In the genomic region with DNA sequence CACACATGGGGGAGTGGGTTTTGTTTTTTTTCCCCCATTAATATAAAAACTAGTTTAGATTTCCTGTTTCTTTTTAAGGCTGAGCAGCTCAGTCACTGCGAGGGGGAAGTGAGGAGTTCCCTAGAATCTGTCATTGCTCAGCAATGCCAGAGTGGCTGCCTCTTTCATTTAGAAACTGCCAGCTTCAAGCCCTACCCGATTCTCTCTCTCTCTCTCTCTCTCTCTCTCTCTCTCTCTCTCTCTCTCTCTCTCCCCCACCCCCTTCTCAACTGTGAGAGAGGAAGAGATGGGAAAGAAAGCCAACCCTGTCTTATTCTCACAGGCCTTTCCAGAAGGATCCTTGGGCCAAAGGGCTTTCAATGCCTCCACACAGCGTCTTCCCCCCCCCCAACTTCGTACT, we compare ENCODE assay signal across 8 mouse cellular contexts. TPM values are rescaled to one million over a fixed set of nuclear protein-coding genes. Genes with fewer than 3 reads are reported as not detected.
DNase-seq lines count a peak whose midpoint lies in the region; ATAC-seq and TF ChIP-seq lines count a peak whose summit lies in the region.

No protein-coding gene starts in this region.

- ATAC-seq in heart, postnatal 0 days (ENCODE audit: insufficient read depth, low read depth), result no peak
- peak; percentile 18 to 24; a peak in 2 of 4 replicates for ATAC-seq in hematopoietic stem cell, adult 5-6 weeks (replicated peaks in 1 of 2; ENCODE audit: insufficient read depth in 1 of 2, low FRiP score in 2 of 2, low TSS enrichment in 1 of 2, low read depth in 1 of 2, poor library complexity in 2 of 2, severe bottlenecking in 2 of 2)

- peak overlapping the region; percentile 61 for H3K4me3 ChIP-seq in heart, postnatal 0 days (ENCODE audit: low read depth, low read length)
- H3K4me3 ChIP-seq in megakaryocyte, embryonic 14.5 days (replicated peaks), result peak overlapping the region; percentile 95

- 2% methylated on average over 3 of the region's 4 CpGs for WGBS in heart, postnatal 0 days

- DNase-seq in heart, postnatal 0 days (ENCODE audit: low spot score), result no peak
- DNase-seq in heart, postnatal 4 days, result no peak
- DNase-seq in MN1 (ENCODE audit: low spot score), result peak; percentile 29
- no peak for DNase-seq in frontal cortex, postnatal 25 days (ENCODE audit: low spot score in 2 of 2)
- DNase-seq in cerebellum, adult 9-11 months, result no peak
- no peak for DNase-seq in layer of hippocampus, adult 9-11 months

- peak overlapping the region; percentile 96 for H3K4me2 ChIP-seq in heart, postnatal 0 days (ENCODE audit: low read depth, low read length)

- no peak for TF ChIP-seq CTCF in heart, postnatal 0 days (IDR thresholded peaks at IDR 0.05; ENCODE audit: low read depth)

- H3K4me1 ChIP-seq in heart, postnatal 0 days (ENCODE audit: control insufficient read depth, insufficient read depth), result 0 out of 2 replicates have a peak, but pooled peaks cover 3% of the 10 kb centered on the region
- peaks cover 72% of the 10 kb centered on the region for H3K4me1 ChIP-seq in megakaryocyte, embryonic 14.5 days

- H3K36me3 ChIP-seq in heart, postnatal 0 days (replicated peaks; ENCODE audit: control insufficient read depth, insufficient read depth, low read length), result no peaks in the 10 kb centered on the region
- peaks cover 9% of the 10 kb centered on the region for H3K36me3 ChIP-seq in megakaryocyte, embryonic 14.5 days (replicated peaks; ENCODE audit: low read length)

- no peaks in the 10 kb centered on the region for H3K9me3 ChIP-seq in heart, postnatal 0 days (replicated peaks; ENCODE audit: control insufficient read depth, low read length)
- peaks cover 16% of the 10 kb centered on the region for H3K9me3 ChIP-seq in megakaryocyte, embryonic 14.5 days

- H3K27ac ChIP-seq in heart, postnatal 0 days (ENCODE audit: low read depth), result peak overlapping the region; percentile 26; the same call in 1 of the 2 replicates

- H3K27me3 ChIP-seq in heart, postnatal 0 days (ENCODE audit: control insufficient read depth, insufficient read depth, low read length), result no peaks in the 10 kb centered on the region
- H3K27me3 ChIP-seq in megakaryocyte, embryonic 14.5 days (replicated peaks), result peaks cover 54% of the 10 kb centered on the region

- 0 out of 2 replicates have a peak overlapping the region, but pooled peaks have one; percentile 1 for H3K9ac ChIP-seq in heart, postnatal 0 days (replicated peaks; ENCODE audit: low read depth, low read length)

- no peak for TF ChIP-seq EP300 in heart, postnatal 0 days (IDR thresholded peaks at IDR 0.05; ENCODE audit: low read depth)

RNA-seq across cellular contexts. Expression of a gene that starts 1.3 kb away (rescaled TPM):
- 6.2 and 12.2 TPM in 2 replicates for total RNA-seq in heart, postnatal 0 days (2014; rRNA removed; ENCODE audit: low replicate concordance)
- 3.7 and 4.0 TPM in 2 replicates for polyA plus RNA-seq in heart, postnatal 0 days (2015; fragmentation: Nextera tagmentation; extraction: Ambion mirVana)
- 10 to 100 TPM; 13.8 to 14.8 TPM for total RNA-seq in heart, postnatal 4 days (2021)
- total RNA-seq in hematopoietic stem cell, adult 5-6 weeks (2017), result 25.1 and 30.0 TPM in 2 replicates
- 3.7 and 14.4 TPM in 2 replicates for polyA plus RNA-seq in megakaryocyte, embryonic 14.5 days (2012; ENCODE audit: insufficient read depth, low replicate concordance)
